Mouse (Mus musculus) embryonic facial prominence, embryonic 13.5 days (tissue): Measurements from ENCODE around the gene Tomm20. TPM values are rescaled to one million over a fixed set of nuclear protein-coding genes. Genes with fewer than 3 reads are reported as not detected.

ENCODE experiments used
- ATAC-seq: fragments of 200-750 bp; cut with Nextera tagmentation; 2 replicates; pipeline ENCODE4 v1.8.0; 2017; ENCODE audit warnings: low read depth; ENCODE audit not compliant: insufficient number of reproducible peaks, insufficient read depth, low FRiP score, low TSS enrichment
- H3K27ac ChIP-seq: fragments of 300-500 bp; sonication (generic); 2 replicates; pipeline ENCODE4 v1.5.1; 2015; ENCODE audit warnings: moderate library complexity, mild to moderate bottlenecking, inconsistent platforms
- H3K27me3 ChIP-seq: fragments of 300-500 bp; sonication (generic); 2 replicates; pipeline ENCODE4 v1.6.1; 2015; ENCODE audit warnings: mild to moderate bottlenecking, inconsistent platforms
- H3K36me3 ChIP-seq: fragments of 300-500 bp; sonication (generic); 2 replicates; pipeline ENCODE4 v1.6.1; 2015; ENCODE audit warnings: mild to moderate bottlenecking, inconsistent platforms
- H3K4me1 ChIP-seq: fragments of 300-500 bp; sonication (generic); 2 replicates; pipeline ENCODE4 v1.6.1; 2015; ENCODE audit warnings: inconsistent platforms
- H3K4me2 ChIP-seq: fragments of 300-500 bp; sonication (generic); 2 replicates; pipeline ENCODE4 v1.6.1; 2015; ENCODE audit warnings: moderate library complexity, mild to moderate bottlenecking, inconsistent platforms
- H3K4me3 ChIP-seq: fragments of 300-500 bp; sonication (generic); 2 replicates; pipeline ENCODE4 v1.5.1; 2015; ENCODE audit warnings: mild to moderate bottlenecking, inconsistent platforms
- H3K9ac ChIP-seq: fragments of 300-500 bp; sonication (generic); 2 replicates; pipeline ENCODE4 v1.6.1; 2015; ENCODE audit warnings: mild to moderate bottlenecking, inconsistent platforms
- H3K9me3 ChIP-seq: fragments of 300-500 bp; sonication (generic); 2 replicates; pipeline ENCODE4 v1.6.1; 2016; ENCODE audit warnings: inconsistent platforms
- WGBS: fragments of 180-500 bp; shearing (Covaris S2); methylation state at CpG from one replicate; pipeline ENCODE4 v1.1.7; 2015; ENCODE audit warnings: mixed read lengths; 5-methylcytosine and 5-hydroxymethylcytosine counted together
- polyA plus RNA-seq: library from polyadenylated mRNA; unstranded; fragments of >200 nt; fragmentation: Nextera tagmentation; extraction: Ambion mirVana; gene quantifications from 2 replicates; pipeline ENCODE4 v1.2.1, GENCODE M21; 2015

Gene Tomm20
- polyA plus RNA-seq, 1 experiment from 2014 or later = 207 TPM

- Histone ChIP-seq H3K4me2 (no peak overlapping the region), H3K27me3 (no peaks in the 10 kb centered on the region), H3K4me1 (peaks cover 4% of the 10 kb centered on the region), H3K9me3 (no peaks in the 10 kb centered on the region), H3K27ac (no peak overlapping the region), H3K9ac (no peak overlapping the region), H3K4me3 (no peak overlapping the region), H3K36me3 (peaks cover 58% of the 10 kb centered on the region)
- WGBS = 75% methylated on average over 2 of the region's 2 CpGs
- ATAC-seq = no peak
Observed at GRCm38 (mm10) chr8:126949527-126949926, 3.9 kb upstream of the Tomm20 start.

GRCm38 (mm10) chr8:126946444-126946843, 800 bp upstream of the Tomm20 start:
- Histone ChIP-seq H3K27ac (no peak overlapping the region), H3K4me3 (peak overlapping the region; percentile 92), H3K9ac (no peak overlapping the region; the same call in 1 of the 2 replicates), H3K4me1 (peaks cover 20% of the 10 kb centered on the region), H3K36me3 (peaks cover 35% of the 10 kb centered on the region), H3K9me3 (no peaks in the 10 kb centered on the region), H3K4me2 (peak overlapping the region; percentile 94), H3K27me3 (no peaks in the 10 kb centered on the region)
- WGBS = 74% methylated on average over 7 of the region's 7 CpGs
- ATAC-seq = no peak

GRCm38 (mm10) chr8:126944781-126945691, 608 bp downstream of the Tomm20 start:
- Histone ChIP-seq H3K9ac (peak overlapping the region; percentile 95), H3K4me1 (peaks cover 20% of the 10 kb centered on the region), H3K4me3 (peak overlapping the region; percentile 92), H3K27ac (peak overlapping the region; percentile 90), H3K9me3 (no peaks in the 10 kb centered on the region), H3K36me3 (peaks cover 21% of the 10 kb centered on the region), H3K27me3 (no peaks in the 10 kb centered on the region), H3K4me2 (peak overlapping the region; percentile 94)
- peak; percentile 52; the same call in 1 of the 2 replicates for ATAC-seq
- 1% methylated on average over 46 of the region's 46 CpGs for WGBS

- Histone ChIP-seq H3K4me2 (peak overlapping the region; percentile 94), H3K4me3 (peak overlapping the region; percentile 92; the same call in 1 of the 2 replicates), H3K27ac (no peak overlapping the region), H3K27me3 (no peaks in the 10 kb centered on the region), H3K4me1 (peaks cover 20% of the 10 kb centered on the region), H3K9ac (no peak overlapping the region), H3K9me3 (no peaks in the 10 kb centered on the region), H3K36me3 (peaks cover 25% of the 10 kb centered on the region)
- WGBS = 87% methylated on average over 7 of the region's 7 CpGs
- no peak for ATAC-seq
Observed at GRCm38 (mm10) chr8:126943565-126943964, 2.1 kb downstream of the Tomm20 start.

GRCm38 (mm10) chr8:126937337-126937736, 8.3 kb downstream of the Tomm20 start:
- no peaks in the 10 kb centered on the region for H3K27me3 ChIP-seq
- H3K36me3 ChIP-seq = peaks cover 68% of the 10 kb centered on the region
- H3K27ac ChIP-seq = no peak overlapping the region
- no peak for ATAC-seq
- H3K4me2 ChIP-seq = no peak overlapping the region
- H3K9me3 ChIP-seq = no peaks in the 10 kb centered on the region
- H3K4me3 ChIP-seq = no peak overlapping the region
- H3K4me1 ChIP-seq = no peaks in the 10 kb centered on the region
- WGBS = 88% methylated on average over 3 of the region's 3 CpGs
- no peak overlapping the region for H3K9ac ChIP-seq

- Histone ChIP-seq H3K27ac (no peak overlapping the region), H3K9me3 (no peaks in the 10 kb centered on the region), H3K4me3 (no peak overlapping the region), H3K9ac (no peak overlapping the region), H3K27me3 (no peaks in the 10 kb centered on the region), H3K4me1 (no peaks in the 10 kb centered on the region), H3K4me2 (no peak overlapping the region), H3K36me3 (peaks cover 81% of the 10 kb centered on the region)
- ATAC-seq = no peak
Observed at GRCm38 (mm10) chr8:126935932-126936331, 9.7 kb downstream of the Tomm20 start.

- no peak overlapping the region for H3K9ac ChIP-seq
- no peak overlapping the region for H3K27ac ChIP-seq
- WGBS = 93% methylated on average over 2 of the region's 2 CpGs
- no peaks in the 10 kb centered on the region for H3K27me3 ChIP-seq
- peaks cover 86% of the 10 kb centered on the region for H3K36me3 ChIP-seq
- H3K4me2 ChIP-seq = no peak overlapping the region
- ATAC-seq = no peak
- no peaks in the 10 kb centered on the region for H3K4me1 ChIP-seq
- H3K9me3 ChIP-seq = no peaks in the 10 kb centered on the region
- H3K4me3 ChIP-seq = no peak overlapping the region
Observed at GRCm38 (mm10) chr8:126935387-126935786, 10.3 kb downstream of the Tomm20 start.

GRCm38 (mm10) chr8:126932656-126933055, 13.0 kb downstream of the Tomm20 start:
- H3K4me2 ChIP-seq = no peak overlapping the region
- no peaks in the 10 kb centered on the region for H3K27me3 ChIP-seq
- peaks cover 76% of the 10 kb centered on the region for H3K36me3 ChIP-seq
- H3K27ac ChIP-seq = no peak overlapping the region
- no peak overlapping the region for H3K4me3 ChIP-seq
- H3K9ac ChIP-seq = no peak overlapping the region
- ATAC-seq = no peak
- no peaks in the 10 kb centered on the region for H3K9me3 ChIP-seq
- H3K4me1 ChIP-seq = no peaks in the 10 kb centered on the region
- WGBS = 69% methylated on average over 1 of the region's 1 CpGs

GRCm38 (mm10) chr8:126932249-126932648, 13.4 kb downstream of the Tomm20 start:
- no peak overlapping the region for H3K4me2 ChIP-seq
- H3K27me3 ChIP-seq = no peaks in the 10 kb centered on the region
- H3K4me1 ChIP-seq = no peaks in the 10 kb centered on the region
- no peak overlapping the region for H3K4me3 ChIP-seq
- H3K9me3 ChIP-seq = no peaks in the 10 kb centered on the region
- WGBS = 92% methylated on average over 1 of the region's 1 CpGs
- ATAC-seq = no peak
- no peak overlapping the region for H3K27ac ChIP-seq
- H3K36me3 ChIP-seq = peaks cover 74% of the 10 kb centered on the region
- H3K9ac ChIP-seq = no peak overlapping the region

- WGBS = 38% methylated on average over 2 of the region's 2 CpGs
- no peak; the same call in 1 of the 2 replicates for ATAC-seq
- H3K9me3 ChIP-seq = no peaks in the 10 kb centered on the region
- H3K27me3 ChIP-seq = no peaks in the 10 kb centered on the region
- no peak overlapping the region for H3K4me2 ChIP-seq
- H3K9ac ChIP-seq = no peak overlapping the region
- no peak overlapping the region for H3K4me3 ChIP-seq
- no peaks in the 10 kb centered on the region for H3K4me1 ChIP-seq
- H3K36me3 ChIP-seq = peaks cover 69% of the 10 kb centered on the region
- H3K27ac ChIP-seq = no peak overlapping the region
Observed at GRCm38 (mm10) chr8:126931720-126932119, 13.9 kb downstream of the Tomm20 start.

GRCm38 (mm10) chr8:126929607-126930161, 16.0 kb downstream of the Tomm20 start:
- H3K9ac ChIP-seq = no peak overlapping the region
- peaks cover 60% of the 10 kb centered on the region for H3K36me3 ChIP-seq
- 76% methylated on average over 3 of the region's 3 CpGs for WGBS
- no peak overlapping the region for H3K27ac ChIP-seq
- H3K4me2 ChIP-seq = no peak overlapping the region
- H3K4me3 ChIP-seq = no peak overlapping the region
- ATAC-seq = no peak
- no peaks in the 10 kb centered on the region for H3K4me1 ChIP-seq
- H3K9me3 ChIP-seq = no peaks in the 10 kb centered on the region
- H3K27me3 ChIP-seq = no peaks in the 10 kb centered on the region
